Mouse (Mus musculus): ENCODE data around the gene Morc3. TPM values are rescaled to one million over a fixed set of nuclear protein-coding genes. Genes with fewer than 3 reads are reported as not detected.

The Morc3 gene
- polyA plus RNA-seq, 2 experiments = 32.0 to 32.5 TPM

GRCm38 (mm10) chr16:93883423-93884085, 51.6 kb downstream of the Morc3 start, which contains the start of gene Chaf1b:
Gene Chaf1b, plus strand, starts transcription at chr16:93883901.
- ATAC-seq (ENCODE audit: low FRiP score, low read depth) (peak; percentile 94), DNase-seq (ENCODE audit: low spot score) (peak; percentile 96)
- H3K36me3 ChIP-seq (ENCODE audit: control insufficient read depth, insufficient read depth, low read length) = peaks cover 25% of the 10 kb centered on the region
- peak within 1 kb of the TSS; percentile 87 for H3K4me2 ChIP-seq (replicated peaks; ENCODE audit: low read depth, low read length, severe bottlenecking)
- under 1% methylated on average over 36 of the region's 54 CpGs for WGBS
- peaks cover 3% of the 10 kb centered on the region; the same call in 1 of the 2 replicates for H3K4me1 ChIP-seq (ENCODE audit: control insufficient read depth, insufficient read depth, low read length)
- H3K9ac ChIP-seq (ENCODE audit: low read depth, low read length, severe bottlenecking) = peak within 1 kb of the TSS; percentile 72
- no peaks in the 10 kb centered on the region for H3K27me3 ChIP-seq (ENCODE audit: control insufficient read depth, insufficient read depth, low read length)
- no peak for TF ChIP-seq POLR2A (IDR thresholded peaks at IDR 0.05; ENCODE audit: borderline replicate concordance, extremely low read depth, insufficient read depth, insufficient read length)
- H3K4me3 ChIP-seq (replicated peaks; ENCODE audit: low read length) = peak within 1 kb of the TSS; percentile 82
- no peak within 1 kb of the TSS for H3K27ac ChIP-seq (replicated peaks; ENCODE audit: low read depth, low read length)
- no peaks in the 10 kb centered on the region for H3K9me3 ChIP-seq (ENCODE audit: control insufficient read depth, low read length)

GRCm38 (mm10) chr16:93884086-93884721, 52.3 kb downstream of the Morc3 start:
- H3K9me3 ChIP-seq (ENCODE audit: control insufficient read depth, low read length) = no peaks in the 10 kb centered on the region
- TF ChIP-seq POLR2A (IDR thresholded peaks at IDR 0.05; ENCODE audit: borderline replicate concordance, extremely low read depth, insufficient read depth, insufficient read length) = no peak
- no peaks in the 10 kb centered on the region for H3K27me3 ChIP-seq (ENCODE audit: control insufficient read depth, insufficient read depth, low read length)
- H3K4me2 ChIP-seq (replicated peaks; ENCODE audit: low read depth, low read length, severe bottlenecking) = peak overlapping the region; percentile 87
- peaks cover 29% of the 10 kb centered on the region for H3K36me3 ChIP-seq (ENCODE audit: control insufficient read depth, insufficient read depth, low read length)
- H3K27ac ChIP-seq (replicated peaks; ENCODE audit: low read depth, low read length) = no peak overlapping the region
- under 1% methylated on average over 41 of the region's 43 CpGs for WGBS
- H3K4me3 ChIP-seq (replicated peaks; ENCODE audit: low read length) = peak overlapping the region; percentile 82
- H3K9ac ChIP-seq (ENCODE audit: low read depth, low read length, severe bottlenecking) = peak overlapping the region; percentile 72
- H3K4me1 ChIP-seq (ENCODE audit: control insufficient read depth, insufficient read depth, low read length) = peaks cover 3% of the 10 kb centered on the region; the same call in 1 of the 2 replicates
- DNase-seq (ENCODE audit: low spot score) = peak; percentile 9
- peak; percentile 54; the same call in 1 of the 2 replicates for ATAC-seq (ENCODE audit: low FRiP score, low read depth)

- Histone ChIP-seq H3K36me3 (ENCODE audit: control insufficient read depth, insufficient read depth, low read length) (peaks cover 29% of the 10 kb centered on the region), H3K4me3 (replicated peaks; ENCODE audit: low read length) (peak overlapping the region; percentile 82), H3K27ac (replicated peaks; ENCODE audit: low read depth, low read length) (no peak overlapping the region), H3K4me2 (replicated peaks; ENCODE audit: low read depth, low read length, severe bottlenecking) (peak overlapping the region; percentile 87), H3K9me3 (ENCODE audit: control insufficient read depth, low read length) (no peaks in the 10 kb centered on the region), H3K27me3 (ENCODE audit: control insufficient read depth, insufficient read depth, low read length) (no peaks in the 10 kb centered on the region), H3K4me1 (ENCODE audit: control insufficient read depth, insufficient read depth, low read length) (peaks cover 3% of the 10 kb centered on the region; the same call in 1 of the 2 replicates), H3K9ac (ENCODE audit: low read depth, low read length, severe bottlenecking) (peak overlapping the region; percentile 72)
- DNase-seq (ENCODE audit: low spot score) (no peak), ATAC-seq (ENCODE audit: low FRiP score, low read depth) (no peak)
- TF ChIP-seq POLR2A (IDR thresholded peaks at IDR 0.05; ENCODE audit: borderline replicate concordance, extremely low read depth, insufficient read depth, insufficient read length) = no peak
- 51% methylated on average over 5 of the region's 5 CpGs for WGBS
Measured at GRCm38 (mm10) chr16:93884722-93885113, 52.8 kb downstream of the Morc3 start.

GRCm38 (mm10) chr16:93888481-93888880, 56.6 kb downstream of the Morc3 start:
- H3K9me3 ChIP-seq (ENCODE audit: control insufficient read depth, low read length) = no peaks in the 10 kb centered on the region
- peaks cover 59% of the 10 kb centered on the region for H3K36me3 ChIP-seq (ENCODE audit: control insufficient read depth, insufficient read depth, low read length)
- H3K4me1 ChIP-seq (ENCODE audit: control insufficient read depth, insufficient read depth, low read length) = no peaks in the 10 kb centered on the region
- ATAC-seq (ENCODE audit: low FRiP score, low read depth) (no peak), DNase-seq (ENCODE audit: low spot score) (no peak)
- 88% methylated on average over 6 of the region's 6 CpGs for WGBS
- no peak overlapping the region for H3K4me3 ChIP-seq (replicated peaks; ENCODE audit: low read length)
- H3K27ac ChIP-seq (replicated peaks; ENCODE audit: low read depth, low read length) = no peak overlapping the region
- no peaks in the 10 kb centered on the region for H3K27me3 ChIP-seq (ENCODE audit: control insufficient read depth, insufficient read depth, low read length)
- no peak overlapping the region for H3K9ac ChIP-seq (ENCODE audit: low read depth, low read length, severe bottlenecking)
- H3K4me2 ChIP-seq (replicated peaks; ENCODE audit: low read depth, low read length, severe bottlenecking) = no peak overlapping the region
- no peak for TF ChIP-seq POLR2A (IDR thresholded peaks at IDR 0.05; ENCODE audit: borderline replicate concordance, extremely low read depth, insufficient read depth, insufficient read length)

GRCm38 (mm10) chr16:93890948-93891604, 59.2 kb downstream of the Morc3 start:
- no peak for TF ChIP-seq POLR2A (IDR thresholded peaks at IDR 0.05; ENCODE audit: borderline replicate concordance, extremely low read depth, insufficient read depth, insufficient read length)
- DNase-seq (ENCODE audit: low spot score) (no peak), ATAC-seq (ENCODE audit: low FRiP score, low read depth) (no peak)
- Histone ChIP-seq H3K36me3 (ENCODE audit: control insufficient read depth, insufficient read depth, low read length) (peaks cover 75% of the 10 kb centered on the region), H3K27me3 (ENCODE audit: control insufficient read depth, insufficient read depth, low read length) (no peaks in the 10 kb centered on the region), H3K27ac (replicated peaks; ENCODE audit: low read depth, low read length) (no peak overlapping the region), H3K9me3 (ENCODE audit: control insufficient read depth, low read length) (no peaks in the 10 kb centered on the region), H3K9ac (ENCODE audit: low read depth, low read length, severe bottlenecking) (no peak overlapping the region), H3K4me2 (replicated peaks; ENCODE audit: low read depth, low read length, severe bottlenecking) (no peak overlapping the region), H3K4me3 (replicated peaks; ENCODE audit: low read length) (no peak overlapping the region), H3K4me1 (ENCODE audit: control insufficient read depth, insufficient read depth, low read length) (no peaks in the 10 kb centered on the region)
- WGBS = 90% methylated on average over 12 of the region's 12 CpGs

Data from limb, embryonic 14.5 days (tissue).